Comparison of ENCODE assay signal across 11 mouse cellular contexts in genomic region chr4:118961141-118961628, GRCm38 (mm10). TPM values are rescaled to one million over a fixed set of nuclear protein-coding genes. Genes with fewer than 3 reads are reported as not detected.
DNase-seq lines count a peak whose midpoint lies in the region; ATAC-seq lines count a peak whose summit lies in the region.
"Had no signal": no experiment of that assay in that cellular context is flagged by ENCODE, and none has a peak within 500 bp of the region (broad histone marks: within the 10 kb centered on the region; RNA-seq: fewer than 3 reads in every experiment).

Gene Lao1, plus strand, starts transcription at chr4:118961578.

- no peaks in the 10 kb centered on the region for H3K4me1 ChIP-seq in heart, embryonic 12.5 days (replicated peaks)
- H3K4me1 ChIP-seq in brown adipose tissue, adult 24 weeks (ENCODE audit: control insufficient read depth, insufficient read depth, insufficient read length, low read length) = peaks cover 4% of the 10 kb centered on the region
- H3K4me1 ChIP-seq: embryonic facial prominence, embryonic 15.5 days; midbrain, embryonic 12.5 days; stomach, embryonic 15.5 days had no signal

- no peaks in the 10 kb centered on the region for H3K9me3 ChIP-seq in heart, embryonic 12.5 days (replicated peaks)
- H3K9me3 ChIP-seq: embryonic facial prominence, embryonic 15.5 days; midbrain, embryonic 12.5 days; stomach, embryonic 15.5 days had no signal

- H3K36me3 ChIP-seq in heart, embryonic 12.5 days = no peaks in the 10 kb centered on the region
- H3K36me3 ChIP-seq: embryonic facial prominence, embryonic 15.5 days; midbrain, embryonic 12.5 days; stomach, embryonic 15.5 days had no signal

- H3K4me3 ChIP-seq in heart, embryonic 12.5 days = no peak within 1 kb of the TSS
- H3K4me3 ChIP-seq in brown adipose tissue, adult 24 weeks (ENCODE audit: insufficient read depth, low read depth, low read length) = no peak within 1 kb of the TSS
- H3K4me3 ChIP-seq: embryonic facial prominence, embryonic 15.5 days; midbrain, embryonic 12.5 days; stomach, embryonic 15.5 days had no signal

- WGBS in heart, embryonic 12.5 days = 73% methylated on average over 2 of the region's 2 CpGs

- peak; percentile 98 for DNase-seq in heart, adult 11 months
- peak; percentile 57 for DNase-seq in heart, adult 8-10 months (ENCODE audit: low spot score)
- peak; percentile 32 for DNase-seq in layer of hippocampus, postnatal 36 days
- no peak for DNase-seq in thymus, postnatal 36 days
- no peak for DNase-seq in spleen, postnatal 10 days (ENCODE audit: low spot score in 2 of 2)
- no peak for DNase-seq in testis, postnatal 10 days (ENCODE audit: low spot score)

- no peak within 1 kb of the TSS for H3K4me2 ChIP-seq in heart, embryonic 12.5 days
- H3K4me2 ChIP-seq: embryonic facial prominence, embryonic 15.5 days; midbrain, embryonic 12.5 days; stomach, embryonic 15.5 days had no signal

- H3K9ac ChIP-seq in heart, embryonic 12.5 days = no peak within 1 kb of the TSS
- H3K9ac ChIP-seq: embryonic facial prominence, embryonic 15.5 days; midbrain, embryonic 12.5 days; stomach, embryonic 15.5 days had no signal

- no peak for ATAC-seq in heart, embryonic 12.5 days (ENCODE audit: insufficient number of reproducible peaks, low FRiP score)

- H3K27me3 ChIP-seq in heart, embryonic 12.5 days (replicated peaks) = no peaks in the 10 kb centered on the region
- H3K27me3 ChIP-seq: embryonic facial prominence, embryonic 15.5 days; midbrain, embryonic 12.5 days; stomach, embryonic 15.5 days had no signal

- H3K27ac ChIP-seq in heart, embryonic 12.5 days (ENCODE audit: poor library complexity, severe bottlenecking) = no peak within 1 kb of the TSS
- H3K27ac ChIP-seq in brown adipose tissue, adult 24 weeks (replicated peaks; ENCODE audit: low read depth, low read length) = peak within 1 kb of the TSS; percentile 60
- H3K27ac ChIP-seq: embryonic facial prominence, embryonic 15.5 days; midbrain, embryonic 12.5 days; stomach, embryonic 15.5 days had no signal

RNA-seq across cellular contexts. Expression of gene Lao1, which starts in this region (rescaled TPM):
- not detected in 2 replicates for polyA plus RNA-seq in heart, embryonic 12.5 days (2016; fragmentation: Nextera tagmentation; extraction: Ambion mirVana)
- not detected in 2 replicates for polyA plus RNA-seq in brown adipose tissue, adult 24 weeks (2012; ENCODE audit: insufficient read depth, insufficient read length, missing spikeins)
- total RNA-seq in heart, adult 8-10 months (2022) = under 1 TPM in 3 of 4 experiments, not detected in 1; 0.09 to 0.19 (median 0.17) TPM
- total RNA-seq in layer of hippocampus, postnatal 36 days (2021) = under 1 TPM; 0.15 to 0.88 TPM
- polyA plus RNA-seq: midbrain, embryonic 12.5 days; stomach, embryonic 15.5 days had no signal

Comparison
In these comparisons a context has a peak if more than half of its experiments do, and no peak if none do; other contexts are left out.
1. Peak in DNase-seq in heart, adult 8-10 months; RNA of the gene not detected or under 1 TPM.
2. Peak in DNase-seq in layer of hippocampus, postnatal 36 days; RNA of the gene not detected or under 1 TPM.